Mouse (Mus musculus) bone marrow macrophage, adult 2 months (primary cell): ENCODE results near the gene Anapc7.

ENCODE experiments used
- CTCF ChIP-seq: IDR thresholded peaks from 2 replicates; pipeline ENCODE4 v1.5.1; 2012; ENCODE audit warnings: low read depth, mild to moderate bottlenecking, low read length, moderate library complexity
- POLR2A ChIP-seq: IDR thresholded peaks from 2 replicates; pipeline ENCODE4 v1.6.1; 2012; ENCODE audit warnings: mild to moderate bottlenecking, low read depth, low read length, borderline replicate concordance

DNA sequence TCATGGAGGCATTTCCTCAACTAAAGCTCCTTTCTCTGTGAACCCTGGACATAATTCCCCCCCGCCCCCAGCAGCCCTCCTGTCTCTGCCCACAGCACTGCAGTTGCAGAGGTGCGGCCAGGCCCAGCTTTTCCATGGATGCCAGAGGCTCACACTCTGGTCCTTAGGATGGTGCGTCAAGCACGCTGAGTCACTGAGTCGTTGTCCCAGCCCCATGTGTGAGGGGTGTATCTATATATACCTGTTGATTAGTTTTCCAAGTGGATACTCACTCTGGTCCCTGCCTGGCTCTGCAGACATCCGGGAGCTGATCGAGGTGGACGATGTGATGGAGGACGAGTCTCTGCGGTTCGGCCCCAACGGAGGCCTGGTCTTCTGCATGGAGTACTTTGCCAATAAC lies 43.3 kb upstream of the Anapc7 start:
- no peak for TF ChIP-seq CTCF
- TF ChIP-seq POLR2A, result no peak
